Mouse (Mus musculus): ENCODE results near the gene Clec3a. TPM values are rescaled to one million over a fixed set of nuclear protein-coding genes. Genes with fewer than 3 reads are reported as not detected.

Gene Clec3a
- total RNA-seq, 2 experiments from 2014 or later, result not detected

- peak in 1 of 2 experiments; percentile 24 for DNase-seq (ENCODE audit: low spot score in 2 of 2)
Measured at GRCm38 (mm10) chr8:114455953-114456352, 38.1 kb downstream of the Clec3a start.

- DNase-seq (ENCODE audit: low spot score in 2 of 2), result no peak
Measured at GRCm38 (mm10) chr8:114458113-114458784, 40.4 kb downstream of the Clec3a start.

GRCm38 (mm10) chr8:114460600-114460999 is 42.7 kb downstream of the Clec3a start:
- DNase-seq (ENCODE audit: low spot score in 2 of 2), result no peak

- peak; percentile 28 to 33 for DNase-seq (ENCODE audit: low spot score in 2 of 2)
Measured at GRCm38 (mm10) chr8:114462591-114462990, 44.7 kb downstream of the Clec3a start.

- no peak for DNase-seq (ENCODE audit: low spot score in 2 of 2)
Measured at GRCm38 (mm10) chr8:114463305-114463704, 45.4 kb downstream of the Clec3a start.

GRCm38 (mm10) chr8:114468526-114469207 is 50.8 kb downstream of the Clec3a start:
- no peak for DNase-seq (ENCODE audit: low spot score in 2 of 2)

GRCm38 (mm10) chr8:114469208-114469590 is 51.3 kb downstream of the Clec3a start:
- no peak for DNase-seq (ENCODE audit: low spot score in 2 of 2)

- no peak for DNase-seq (ENCODE audit: low spot score in 2 of 2)
Measured at GRCm38 (mm10) chr8:114473546-114473945, 55.7 kb downstream of the Clec3a start.

Other genes with a start within 250 kb of the Clec3a start
- gene Vat1l, start 212.5 kb upstream of the Clec3a start, total RNA-seq (2021), result 10 to 100 TPM; 43.2 to 47.7 TPM
- gene Wwox, start 21.6 kb downstream of the Clec3a start, total RNA-seq (2021), result 10 to 100 TPM; 17.9 to 18.2 TPM

All from left cerebral cortex, adult 18-20 months (tissue).